Mouse (Mus musculus): ENCODE measurements around the gene Agbl1. TPM values are rescaled to one million over a fixed set of nuclear protein-coding genes. Genes with fewer than 3 reads are reported as not detected.

Agbl1 gene
- polyA plus RNA-seq, 1 experiment from 2014 or later, result 0.16 TPM

- 0 out of 2 replicates have a peak, but pooled peaks cover 2% of the 10 kb centered on the region for H3K4me1 ChIP-seq (ENCODE audit: control insufficient read depth, insufficient read depth, low read depth, low read length)
These were observed 922.7 kb downstream of the Agbl1 start for GRCm38 (mm10) chr7:77152393-77152792.

GRCm38 (mm10) chr7:77152909-77153308 lies 923.2 kb downstream of the Agbl1 start:
- peak; percentile 50 for ATAC-seq
- Histone ChIP-seq H3K9me3 (ENCODE audit: control insufficient read depth, low read length) (no peaks in the 10 kb centered on the region), H3K4me2 (ENCODE audit: low read length) (no peak overlapping the region), H3K9ac (ENCODE audit: low read depth, low read length) (no peak overlapping the region), H3K27me3 (replicated peaks; ENCODE audit: control insufficient read depth, insufficient read depth, low read length) (no peaks in the 10 kb centered on the region), H3K36me3 (ENCODE audit: control insufficient read depth, insufficient read depth, low read length) (no peaks in the 10 kb centered on the region), H3K4me3 (ENCODE audit: low read length) (no peak overlapping the region), H3K4me1 (ENCODE audit: control insufficient read depth, insufficient read depth, low read depth, low read length) (0 out of 2 replicates have a peak, but pooled peaks cover 2% of the 10 kb centered on the region), H3K27ac (ENCODE audit: low read depth, low read length) (no peak overlapping the region)
- 53% methylated on average over 1 of the region's 1 CpGs for WGBS

More at GRCm38 (mm10) chr7:77152393-77152792, 922.7 kb downstream of the Agbl1 start:
- no peak overlapping the region for H3K9ac ChIP-seq (ENCODE audit: low read depth, low read length)
- 10% methylated on average over 3 of the region's 3 CpGs for WGBS
- no peak overlapping the region for H3K27ac ChIP-seq (ENCODE audit: low read depth, low read length)
- ATAC-seq, result peak; percentile 68
- no peak overlapping the region for H3K4me3 ChIP-seq (ENCODE audit: low read length)
- no peaks in the 10 kb centered on the region for H3K27me3 ChIP-seq (replicated peaks; ENCODE audit: control insufficient read depth, insufficient read depth, low read length)
- H3K36me3 ChIP-seq (ENCODE audit: control insufficient read depth, insufficient read depth, low read length), result no peaks in the 10 kb centered on the region
- no peak overlapping the region for H3K4me2 ChIP-seq (ENCODE audit: low read length)
- H3K9me3 ChIP-seq (ENCODE audit: control insufficient read depth, low read length), result no peaks in the 10 kb centered on the region

- ATAC-seq, result no peak
- H3K4me3 ChIP-seq (ENCODE audit: low read length), result no peak overlapping the region
- no peaks in the 10 kb centered on the region for H3K9me3 ChIP-seq (ENCODE audit: control insufficient read depth, low read length)
- no peaks in the 10 kb centered on the region for H3K4me1 ChIP-seq (ENCODE audit: control insufficient read depth, insufficient read depth, low read depth, low read length)
- no peak overlapping the region for H3K4me2 ChIP-seq (ENCODE audit: low read length)
- no peak overlapping the region for H3K27ac ChIP-seq (ENCODE audit: low read depth, low read length)
- WGBS, result 86% methylated on average over 1 of the region's 1 CpGs
- H3K9ac ChIP-seq (ENCODE audit: low read depth, low read length), result no peak overlapping the region
- H3K36me3 ChIP-seq (ENCODE audit: control insufficient read depth, insufficient read depth, low read length), result no peaks in the 10 kb centered on the region
- H3K27me3 ChIP-seq (replicated peaks; ENCODE audit: control insufficient read depth, insufficient read depth, low read length), result no peaks in the 10 kb centered on the region
These were observed 935.2 kb downstream of the Agbl1 start for GRCm38 (mm10) chr7:77164921-77165320.

All from hindbrain, embryonic 16.5 days (tissue).